Mouse (Mus musculus) intestine, embryonic 14.5 days (tissue): ENCODE data around the gene Eef2k. TPM values are rescaled to one million over a fixed set of nuclear protein-coding genes. Genes with fewer than 3 reads are reported as not detected.
"Not testable (repeated sequence)": the region's sequence is repeated elsewhere in the genome, so short reads cannot be mapped to it uniquely, and the experiment has no call there.

Source experiments
- ATAC-seq: fragments of 200-750 bp; cut with Nextera tagmentation; replicated peaks from 2 replicates; pipeline ENCODE4 v1.8.0; 2017; ENCODE audit warnings: low read depth, moderate number of reproducible peaks, moderate TSS enrichment, moderate library complexity; ENCODE audit not compliant: low FRiP score, low TSS enrichment
- DNase-seq: peaks from one replicate; pipeline ENCODE4 v3.0.0-alpha.2; 2018; ENCODE audit warnings: low spot score
- H3K27ac ChIP-seq: fragments of 300-500 bp; sonication (generic); 2 replicates; pipeline ENCODE4 v1.5.1; 2014; ENCODE audit warnings: low read depth, mild to moderate bottlenecking, control low read depth
- H3K27me3 ChIP-seq: fragments of 300-500 bp; sonication (generic); replicated peaks from 2 replicates; pipeline ENCODE4 v1.6.1; 2014; ENCODE audit warnings: low read length, control low read depth; ENCODE audit not compliant: control insufficient read depth, insufficient read depth
- H3K36me3 ChIP-seq: fragments of 300-500 bp; sonication (generic); 2 replicates; pipeline ENCODE4 v1.6.1; 2014; ENCODE audit warnings: low read length, control low read depth; ENCODE audit not compliant: control insufficient read depth, insufficient read depth
- H3K4me1 ChIP-seq: fragments of 300-500 bp; sonication (generic); replicated peaks from 2 replicates; pipeline ENCODE4 v1.6.1; 2014; ENCODE audit warnings: low read length, control low read depth, mixed read lengths; ENCODE audit not compliant: control insufficient read depth, insufficient read depth
- H3K4me2 ChIP-seq: fragments of 300-500 bp; sonication (generic); 2 replicates; pipeline ENCODE4 v1.6.1; 2014; ENCODE audit warnings: low read length
- H3K4me3 ChIP-seq: fragments of 300-500 bp; sonication (generic); 2 replicates; pipeline ENCODE4 v1.5.1; 2014; ENCODE audit warnings: low read depth, low read length, control low read depth, mixed read lengths
- H3K9ac ChIP-seq: fragments of 300-500 bp; sonication (generic); 2 replicates; pipeline ENCODE4 v1.6.1; 2014; ENCODE audit warnings: mild to moderate bottlenecking, low read length
- H3K9me3 ChIP-seq: fragments of 300-500 bp; sonication (generic); 2 replicates; pipeline ENCODE4 v1.6.1; 2016; ENCODE audit warnings: low read length, control low read depth; ENCODE audit not compliant: control insufficient read depth
- WGBS: fragments of 180-500 bp; shearing (Covaris S2); extraction: QIAGEN DNeasy Blood & Tissue Kit; methylation state at CpG from one replicate; pipeline ENCODE4 v1.1.7; 2014; 5-methylcytosine and 5-hydroxymethylcytosine counted together
- polyA plus RNA-seq: library from polyadenylated mRNA; unstranded; fragments of >200 nt; fragmentation: Nextera tagmentation; extraction: Ambion mirVana; gene quantifications from 2 replicates; pipeline ENCODE4 v1.2.1, GENCODE M21; 2014

Eef2k gene
- polyA plus RNA-seq, 1 experiment from 2014 or later: 18.8 TPM

GRCm38 (mm10) chr7:120943936-120944509 is 101.4 kb downstream of the Eef2k start:
- Histone ChIP-seq H3K36me3 (peaks cover 81% of the 10 kb centered on the region), H3K9ac (no peak overlapping the region), H3K4me2 (no peak overlapping the region), H3K27ac (no peak overlapping the region), H3K4me1 (no peaks in the 10 kb centered on the region), H3K9me3 (no peaks in the 10 kb centered on the region), H3K27me3 (no peaks in the 10 kb centered on the region), H3K4me3 (no peak overlapping the region)
- DNase-seq (no peak), ATAC-seq (no peak)
- WGBS: 83% methylated on average over 7 of the region's 8 CpGs

DNA sequence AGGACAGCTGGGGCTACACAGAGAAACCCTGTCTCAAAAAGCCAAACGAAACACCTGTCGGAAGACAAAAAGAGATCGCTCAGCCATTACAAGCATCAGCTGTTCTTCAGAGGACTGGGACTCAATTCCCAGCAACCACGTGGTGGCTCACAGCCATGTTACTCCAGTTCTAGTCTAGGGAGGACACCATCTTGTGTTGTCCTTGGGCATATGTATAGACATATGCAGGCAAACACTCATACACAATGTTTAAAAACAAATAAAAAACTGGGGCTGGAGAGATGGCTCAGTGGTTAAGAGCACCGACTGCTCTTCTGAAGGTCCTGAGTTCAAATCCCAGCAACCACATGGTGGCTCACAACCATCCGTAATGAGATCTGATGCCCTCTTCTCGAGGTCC is 111.0 kb downstream of the Eef2k start:
- WGBS: 87% methylated on average over 7 of the region's 7 CpGs
- H3K27me3 ChIP-seq, H3K4me1 ChIP-seq, H3K9ac ChIP-seq, DNase-seq, H3K4me3 ChIP-seq, H3K4me2 ChIP-seq, H3K9me3 ChIP-seq, H3K27ac ChIP-seq, ATAC-seq: not testable (repeated sequence)
- H3K36me3 ChIP-seq: peaks cover 41% of the 10 kb centered on the region

Other genes with a start within 250 kb of the Eef2k start
- 235 and 246 TPM in 2 replicates for gene Uqcrc2, start 207.7 kb upstream of the Eef2k start, polyA plus RNA-seq
- gene Pdzd9, start 172.5 kb upstream of the Eef2k start, polyA plus RNA-seq: 0.37 and 0.44 TPM in 2 replicates
- gene Mosmo, start 165.2 kb upstream of the Eef2k start, polyA plus RNA-seq: 13.1 and 15.1 TPM in 2 replicates
- gene Vwa3a, start 103.5 kb upstream of the Eef2k start, polyA plus RNA-seq: 0.32 TPM in 2 replicates
- gene Gm5737, start 30.5 kb upstream of the Eef2k start, polyA plus RNA-seq: not detected in 2 replicates
- 27.7 and 30.5 TPM in 2 replicates for gene Polr3e, start 74.9 kb downstream of the Eef2k start, polyA plus RNA-seq
- 12.4 and 13.7 TPM in 2 replicates for gene Cdr2, start 139.5 kb downstream of the Eef2k start, polyA plus RNA-seq
- gene Mfsd13b, start 139.7 kb downstream of the Eef2k start, polyA plus RNA-seq: 0.65 and 0.76 TPM in 2 replicates
- gene Mettl9, start 191.6 kb downstream of the Eef2k start, polyA plus RNA-seq: 162 TPM in 2 replicates
- 2.8 and 3.5 TPM in 2 replicates for gene Igsf6, start 231.7 kb downstream of the Eef2k start, polyA plus RNA-seq
- 0.07 and 0.11 TPM in 2 replicates for gene Otoa, start 238.8 kb downstream of the Eef2k start, polyA plus RNA-seq